Mouse (Mus musculus): ENCODE measurements around the gene Chaf1a. TPM values are rescaled to one million over a fixed set of nuclear protein-coding genes. Genes with fewer than 3 reads are reported as not detected.
A peak's percentile ranks its signal among the peaks of the same experiment; 100 is the strongest.

Chaf1a gene
- polyA plus RNA-seq, 1 experiment, result 2.3 TPM

DNA sequence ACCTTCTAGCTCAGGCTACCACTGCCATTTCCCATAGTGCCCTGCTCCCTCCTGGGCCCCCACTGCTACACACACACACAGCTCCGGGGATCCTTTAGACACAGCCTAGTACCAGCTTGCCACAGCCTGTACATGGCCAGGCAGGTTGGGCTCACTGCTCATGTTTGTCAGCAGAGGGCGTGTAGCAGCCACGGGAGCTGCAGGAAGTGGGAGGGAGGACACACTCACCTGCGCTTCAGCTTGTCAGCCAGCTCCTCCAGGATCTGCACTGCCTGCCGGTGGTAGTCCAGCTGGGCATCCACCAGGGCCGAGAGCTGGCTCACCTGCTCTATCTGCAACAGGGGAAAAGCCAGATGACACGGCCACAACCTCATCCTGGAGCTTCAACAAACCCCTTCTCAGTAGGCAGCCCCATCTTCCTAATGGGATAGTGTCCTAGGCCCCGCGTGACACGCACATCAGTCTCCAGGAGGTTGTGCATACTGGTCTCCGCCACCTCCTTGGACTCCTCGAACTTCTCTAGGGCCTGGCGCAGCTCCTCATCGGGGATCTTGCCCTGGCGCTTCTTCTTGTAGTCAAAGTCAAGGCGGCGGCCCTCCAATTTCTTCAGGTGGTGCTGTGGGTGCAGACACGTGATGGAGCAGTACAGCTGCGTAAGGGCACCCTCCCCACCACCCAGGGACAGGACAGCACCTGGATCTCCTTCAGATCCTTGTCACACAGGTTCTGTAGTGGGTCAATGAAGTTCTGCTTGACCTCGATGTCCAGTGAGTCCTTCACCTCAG, 21.7 kb upstream of the Chaf1a start:
- TF ChIP-seq POLR2A (IDR thresholded peaks at IDR 0.05; ENCODE audit: borderline replicate concordance, extremely low read depth, low read depth, low read length) (no peak), CTCF (IDR thresholded peaks at IDR 0.05; ENCODE audit: insufficient read depth, low read length) (peak; percentile 51)
- WGBS, result 67% methylated on average over 20 of the region's 20 CpGs
- DNase-seq, result peak; percentile 33
- no peak overlapping the region for H3K4me3 ChIP-seq (replicated peaks; ENCODE audit: extremely low read depth, low read depth, low read length)
- H3K4me1 ChIP-seq (ENCODE audit: control insufficient read depth, insufficient read depth, low read length), result peaks cover 13% of the 10 kb centered on the region

GRCm38 (mm10) chr17:56020400-56021084, 19.7 kb upstream of the Chaf1a start:
- DNase-seq, result no peak
- 81% methylated on average over 6 of the region's 6 CpGs for WGBS
- no peak overlapping the region for H3K4me3 ChIP-seq (replicated peaks; ENCODE audit: extremely low read depth, low read depth, low read length)
- H3K4me1 ChIP-seq (ENCODE audit: control insufficient read depth, insufficient read depth, low read length), result peaks cover 21% of the 10 kb centered on the region
- TF ChIP-seq CTCF (IDR thresholded peaks at IDR 0.05; ENCODE audit: insufficient read depth, low read length) (no peak), POLR2A (IDR thresholded peaks at IDR 0.05; ENCODE audit: borderline replicate concordance, extremely low read depth, low read depth, low read length) (no peak)

- TF ChIP-seq CTCF (IDR thresholded peaks at IDR 0.05; ENCODE audit: insufficient read depth, low read length), result no peak
- no peak for TF ChIP-seq POLR2A (IDR thresholded peaks at IDR 0.05; ENCODE audit: borderline replicate concordance, extremely low read depth, low read depth, low read length)
- DNase-seq, result no peak
- Histone ChIP-seq H3K4me1 (ENCODE audit: control insufficient read depth, insufficient read depth, low read length) (peaks cover 21% of the 10 kb centered on the region), H3K4me3 (replicated peaks; ENCODE audit: extremely low read depth, low read depth, low read length) (no peak overlapping the region)
- WGBS, result 72% methylated on average over 4 of the region's 4 CpGs
Observed at GRCm38 (mm10) chr17:56021161-56021910, 18.9 kb upstream of the Chaf1a start.

DNA sequence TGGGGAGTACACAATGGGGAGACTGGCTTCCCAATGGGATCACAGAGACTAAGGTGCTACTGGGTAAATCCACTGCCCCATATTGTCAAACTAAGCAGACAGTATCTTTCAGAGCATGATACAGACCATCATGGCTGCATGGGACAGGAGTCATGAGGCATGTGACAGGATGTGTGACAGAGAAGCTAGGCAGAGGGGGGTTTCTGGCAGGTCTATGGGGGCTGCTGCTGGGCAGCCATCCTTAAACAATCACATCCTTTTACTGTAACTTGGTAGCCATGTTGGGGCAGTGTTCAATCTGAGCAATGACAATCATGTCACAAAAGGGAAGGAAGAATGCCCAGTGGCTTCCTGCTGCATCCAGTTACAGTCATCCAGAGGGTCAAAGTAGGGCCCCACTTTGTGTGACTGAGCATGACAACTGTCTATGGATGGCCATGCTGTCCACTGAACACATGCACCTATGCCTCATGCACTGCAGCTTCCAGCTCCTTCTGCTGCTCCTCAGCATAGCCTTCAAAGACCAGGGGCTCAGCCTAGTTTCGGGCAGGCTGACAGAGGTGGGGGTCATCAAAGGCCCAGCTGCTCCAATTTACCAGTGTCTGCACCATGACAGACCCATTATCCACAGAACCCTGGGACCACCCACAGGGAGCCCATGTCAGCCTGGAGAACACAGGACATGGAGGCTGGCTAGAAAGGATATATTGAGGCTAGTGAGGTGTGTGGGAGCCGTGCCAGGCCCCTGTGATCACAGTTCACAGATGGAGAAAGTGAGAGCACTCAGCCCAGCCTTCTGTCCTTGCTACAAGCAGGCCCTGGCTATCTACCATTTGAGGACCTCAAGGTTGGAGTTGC, 17.9 kb upstream of the Chaf1a start:
- TF ChIP-seq POLR2A (IDR thresholded peaks at IDR 0.05; ENCODE audit: borderline replicate concordance, extremely low read depth, low read depth, low read length), result no peak
- no peak for TF ChIP-seq CTCF (IDR thresholded peaks at IDR 0.05; ENCODE audit: insufficient read depth, low read length)
- WGBS, result 76% methylated on average over 2 of the region's 2 CpGs
- Histone ChIP-seq H3K4me3 (replicated peaks; ENCODE audit: extremely low read depth, low read depth, low read length) (no peak overlapping the region), H3K4me1 (ENCODE audit: control insufficient read depth, insufficient read depth, low read length) (peaks cover 21% of the 10 kb centered on the region)
- no peak for DNase-seq

DNA sequence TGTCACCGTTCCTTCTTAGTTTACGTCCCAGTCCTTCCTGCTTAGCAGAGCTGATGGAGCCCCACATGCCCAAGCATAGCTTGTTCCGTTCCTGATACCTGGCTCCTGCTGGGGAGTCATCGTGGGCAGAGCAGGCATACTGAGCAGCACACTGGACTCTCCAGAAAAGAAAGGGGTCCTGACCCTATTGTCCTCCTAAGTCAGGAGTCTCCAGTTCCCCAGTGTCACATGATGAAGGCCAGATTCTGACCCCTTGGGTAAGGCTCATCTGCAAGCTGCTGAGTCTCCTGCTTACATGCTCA, 17.3 kb upstream of the Chaf1a start:
- no peak for DNase-seq
- 76% methylated on average over 4 of the region's 4 CpGs for WGBS
- peaks cover 21% of the 10 kb centered on the region for H3K4me1 ChIP-seq (ENCODE audit: control insufficient read depth, insufficient read depth, low read length)
- H3K4me3 ChIP-seq (replicated peaks; ENCODE audit: extremely low read depth, low read depth, low read length), result no peak overlapping the region
- TF ChIP-seq CTCF (IDR thresholded peaks at IDR 0.05; ENCODE audit: insufficient read depth, low read length), result no peak

DNA sequence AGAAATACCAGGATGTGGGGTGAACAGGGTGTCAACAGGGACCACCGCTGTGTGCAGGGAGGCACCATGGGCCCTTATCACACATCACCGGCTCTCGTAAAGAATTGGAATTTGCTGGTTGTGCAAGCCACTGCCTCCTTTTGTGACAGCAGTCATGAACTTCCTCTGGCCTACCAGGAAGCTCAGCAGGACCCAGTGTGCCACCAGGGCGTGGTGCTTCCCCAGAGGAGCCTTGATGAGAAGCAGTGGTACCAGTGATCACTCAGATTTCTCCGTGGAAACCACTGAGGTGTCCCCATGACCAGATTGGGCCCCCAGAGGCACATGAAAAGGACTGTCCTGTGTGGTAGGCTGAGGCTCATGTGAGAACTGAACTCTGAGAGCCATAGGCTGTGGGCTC, 16.9 kb upstream of the Chaf1a start:
- Histone ChIP-seq H3K4me3 (replicated peaks; ENCODE audit: extremely low read depth, low read depth, low read length) (no peak overlapping the region), H3K4me1 (ENCODE audit: control insufficient read depth, insufficient read depth, low read length) (peaks cover 21% of the 10 kb centered on the region)
- no peak for TF ChIP-seq CTCF (IDR thresholded peaks at IDR 0.05; ENCODE audit: insufficient read depth, low read length)
- TF ChIP-seq POLR2A (IDR thresholded peaks at IDR 0.05; ENCODE audit: borderline replicate concordance, extremely low read depth, low read depth, low read length), result no peak
- WGBS, result 20% methylated on average over 5 of the region's 5 CpGs
- DNase-seq, result no peak

DNA sequence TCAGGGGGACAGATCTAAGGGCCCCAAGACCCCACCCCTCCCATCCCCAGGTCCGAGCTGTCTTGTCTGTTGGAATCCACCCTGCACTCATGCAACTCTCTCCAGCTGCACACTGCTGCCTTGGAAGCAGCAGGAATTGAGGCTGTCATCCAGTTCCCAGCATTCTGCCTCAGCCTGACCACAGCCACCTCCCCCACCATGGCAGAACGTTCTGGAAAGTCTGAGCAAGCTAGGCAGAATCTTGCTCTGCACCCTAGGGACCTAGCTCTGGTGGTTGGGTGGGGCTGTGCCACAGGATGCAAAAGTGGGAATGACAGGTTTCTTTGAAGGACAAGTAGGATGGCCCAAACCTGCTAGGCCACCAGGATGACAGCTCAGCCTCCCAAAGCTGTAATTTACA, 15.8 kb upstream of the Chaf1a start:
- H3K4me3 ChIP-seq (replicated peaks; ENCODE audit: extremely low read depth, low read depth, low read length), result no peak overlapping the region
- 58% methylated on average over 2 of the region's 2 CpGs for WGBS
- H3K4me1 ChIP-seq (ENCODE audit: control insufficient read depth, insufficient read depth, low read length), result peaks cover 21% of the 10 kb centered on the region
- no peak for DNase-seq
- TF ChIP-seq CTCF (IDR thresholded peaks at IDR 0.05; ENCODE audit: insufficient read depth, low read length) (no peak), POLR2A (IDR thresholded peaks at IDR 0.05; ENCODE audit: borderline replicate concordance, extremely low read depth, low read depth, low read length) (no peak)

DNA sequence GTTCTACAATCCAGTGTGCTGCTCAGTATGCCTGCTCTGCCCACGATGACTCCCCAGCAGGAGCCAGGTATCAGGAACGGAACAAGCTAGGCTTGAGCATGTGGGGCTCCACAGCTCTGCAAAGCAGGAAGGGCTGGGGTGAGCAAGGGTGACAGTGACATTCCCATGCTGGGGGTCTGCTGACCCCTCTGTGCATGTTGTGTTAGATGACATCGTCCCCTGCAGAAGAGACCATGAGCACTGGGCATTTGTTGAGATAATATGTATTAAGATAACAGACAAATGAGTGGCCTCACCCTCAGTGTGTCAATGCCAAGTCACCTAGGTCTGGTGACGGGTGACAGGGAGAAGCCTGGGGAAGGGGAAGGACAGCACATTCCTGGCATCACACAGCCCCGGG, 15.3 kb upstream of the Chaf1a start:
- Histone ChIP-seq H3K4me3 (replicated peaks; ENCODE audit: extremely low read depth, low read depth, low read length) (no peak overlapping the region), H3K4me1 (ENCODE audit: control insufficient read depth, insufficient read depth, low read length) (peaks cover 21% of the 10 kb centered on the region)
- no peak for TF ChIP-seq POLR2A (IDR thresholded peaks at IDR 0.05; ENCODE audit: borderline replicate concordance, extremely low read depth, low read depth, low read length)
- no peak for TF ChIP-seq CTCF (IDR thresholded peaks at IDR 0.05; ENCODE audit: insufficient read depth, low read length)
- DNase-seq, result no peak
- 58% methylated on average over 5 of the region's 5 CpGs for WGBS

- 63% methylated on average over 1 of the region's 1 CpGs for WGBS
Observed at GRCm38 (mm10) chr17:56026303-56026702, 13.9 kb upstream of the Chaf1a start.

More at GRCm38 (mm10) chr17:56026303-56026702, 13.9 kb upstream of the Chaf1a start:
- no peak overlapping the region for H3K4me3 ChIP-seq (replicated peaks; ENCODE audit: extremely low read depth, low read depth, low read length)
- no peak for DNase-seq
- peaks cover 23% of the 10 kb centered on the region for H3K4me1 ChIP-seq (ENCODE audit: control insufficient read depth, insufficient read depth, low read length)
- TF ChIP-seq CTCF (IDR thresholded peaks at IDR 0.05; ENCODE audit: insufficient read depth, low read length) (no peak), POLR2A (IDR thresholded peaks at IDR 0.05; ENCODE audit: borderline replicate concordance, extremely low read depth, low read depth, low read length) (no peak)
